Mouse (Mus musculus) liver, postnatal 0 days (tissue): ENCODE data around the gene Ess2.

Experiments used
- CTCF ChIP-seq: sonication (generic); IDR thresholded peaks from 2 replicates; pipeline ENCODE4 v1.5.1; 2016; ENCODE audit warnings: antibody characterized with exemption, low read depth
- EP300 ChIP-seq: IDR thresholded peaks from 2 replicates; pipeline ENCODE4 v1.6.1; 2016; ENCODE audit warnings: antibody characterized with exemption, low read depth, mild to moderate bottlenecking

DNA sequence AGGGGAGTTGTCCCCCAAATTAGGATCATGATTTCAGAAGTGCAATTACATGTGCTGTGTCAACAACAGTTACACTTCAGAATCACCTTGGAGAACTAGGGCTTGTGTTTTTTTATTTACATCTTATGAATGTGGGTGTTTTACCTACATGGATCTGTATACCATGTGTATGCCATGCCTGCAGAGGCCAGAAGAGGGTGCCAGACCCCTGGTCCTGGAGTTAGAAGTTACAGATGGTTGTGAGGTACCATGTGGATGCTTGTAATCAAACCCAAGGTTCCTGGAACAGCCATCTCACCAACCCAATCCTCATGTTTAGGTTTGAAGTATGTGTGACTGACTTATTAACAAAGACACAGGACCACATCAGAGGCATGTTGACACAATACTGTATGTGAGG is 52.6 kb downstream of the Ess2 start:
- TF ChIP-seq CTCF, result peak; percentile 75
- no peak for TF ChIP-seq EP300
